Mouse (Mus musculus) lung, adult 2 months (tissue): ENCODE results near the gene Gga2.

Source experiments
- CTCF ChIP-seq: fragments of 200-500 bp; IDR thresholded peaks from 2 replicates; pipeline ENCODE4 v1.5.1; 2011; ENCODE audit warnings: mild to moderate bottlenecking, low read length, control low read depth; ENCODE audit not compliant: insufficient read depth
- POLR2A ChIP-seq: fragments of 200-500 bp; IDR thresholded peaks from 2 replicates; pipeline ENCODE4 v1.6.1; 2011; ENCODE audit warnings: low read depth, mild to moderate bottlenecking, control low read depth, low read length, borderline replicate concordance; ENCODE audit errors: extremely low read depth

GRCm38 (mm10) chr7:122044106-122044505 is 23.1 kb upstream of the Gga2 start:
- TF ChIP-seq CTCF (no peak), POLR2A (no peak)
